Mouse (Mus musculus): ENCODE results near the gene Syn3.
"Not testable (repeated sequence)": the region's sequence is repeated elsewhere in the genome, so short reads cannot be mapped to it uniquely, and the experiment has no call there.

Gene Syn3

DNA sequence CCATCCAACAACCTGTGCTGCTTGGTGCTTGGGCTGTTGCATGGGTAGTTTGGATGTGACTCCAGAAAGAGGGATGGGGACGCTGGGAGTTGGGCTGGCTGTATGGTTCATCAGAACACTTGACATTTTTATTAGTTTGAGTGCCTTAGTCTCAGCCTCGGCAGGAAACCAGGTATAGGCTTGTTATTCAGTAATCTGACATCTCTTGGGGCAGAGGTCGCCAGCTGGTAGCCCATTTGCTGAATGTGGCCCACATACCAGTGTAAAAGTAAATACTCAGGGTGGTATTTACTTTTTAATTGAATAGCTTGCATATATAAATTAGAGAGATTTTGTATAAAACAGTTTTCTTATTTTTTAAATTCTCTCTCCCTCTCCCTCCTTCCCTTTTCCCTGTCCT is 343.4 kb downstream of the Syn3 start:
- no peak for DNase-seq (ENCODE audit: low spot score in 2 of 2)

- no peak for DNase-seq (ENCODE audit: low spot score in 2 of 2)
Observed at GRCm38 (mm10) chr10:86153221-86153620, 345.5 kb downstream of the Syn3 start.

- DNase-seq (ENCODE audit: low spot score in 2 of 2): no peak
Observed at GRCm38 (mm10) chr10:86151357-86151756, 347.3 kb downstream of the Syn3 start.

DNA sequence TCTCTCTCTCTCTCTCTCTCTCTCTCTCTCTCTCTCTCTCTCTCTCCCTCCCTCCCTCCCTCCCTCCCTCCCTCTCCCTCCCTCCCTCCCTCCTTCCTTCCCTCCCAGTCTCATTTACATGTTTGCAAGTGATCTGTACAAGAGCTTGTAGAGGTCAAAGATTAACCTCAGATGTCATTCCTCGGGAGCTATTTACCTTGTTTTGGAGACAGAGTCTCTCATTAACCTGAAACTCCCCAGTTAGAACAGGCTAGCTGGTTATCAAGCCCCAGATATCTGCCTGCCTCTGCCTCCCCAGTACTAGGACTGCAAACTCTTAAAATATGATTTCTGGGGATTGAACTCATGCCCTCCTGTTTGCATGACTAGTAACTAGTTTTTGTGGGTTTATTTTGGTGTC is 348.6 kb downstream of the Syn3 start:
- DNase-seq (ENCODE audit: low spot score in 2 of 2): no peak

- no peak for DNase-seq (ENCODE audit: low spot score in 2 of 2)
Observed at GRCm38 (mm10) chr10:86149029-86149818, 349.5 kb downstream of the Syn3 start.

- DNase-seq (ENCODE audit: low spot score in 2 of 2): no peak
Observed at GRCm38 (mm10) chr10:86139061-86139681, 359.5 kb downstream of the Syn3 start.

- no peak for DNase-seq (ENCODE audit: low spot score in 2 of 2)
Observed at GRCm38 (mm10) chr10:86137589-86138173, 361.0 kb downstream of the Syn3 start.

GRCm38 (mm10) chr10:86137106-86137505 is 361.6 kb downstream of the Syn3 start:
- no peak for DNase-seq (ENCODE audit: low spot score in 2 of 2)

DNA sequence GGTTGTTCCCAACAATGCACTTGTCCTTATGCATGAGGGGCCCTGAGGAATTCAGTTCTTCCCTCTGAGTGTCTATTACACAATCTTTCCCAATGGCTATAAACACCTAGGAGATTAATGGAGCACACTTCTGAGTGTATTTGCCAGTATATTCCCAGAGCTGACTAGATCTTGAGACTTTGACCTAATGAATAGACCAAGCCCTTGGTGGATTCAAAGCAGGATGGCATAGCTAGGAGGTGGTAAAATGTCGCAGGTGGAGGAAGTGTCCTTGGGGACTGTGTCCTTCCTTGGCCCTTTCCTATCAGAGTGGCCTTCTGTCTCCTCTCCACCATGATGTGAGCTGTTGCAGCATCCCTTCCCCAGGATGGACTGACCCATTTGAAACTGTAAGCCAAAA is 362.4 kb downstream of the Syn3 start:
- DNase-seq (ENCODE audit: low spot score in 2 of 2): no peak

DNA sequence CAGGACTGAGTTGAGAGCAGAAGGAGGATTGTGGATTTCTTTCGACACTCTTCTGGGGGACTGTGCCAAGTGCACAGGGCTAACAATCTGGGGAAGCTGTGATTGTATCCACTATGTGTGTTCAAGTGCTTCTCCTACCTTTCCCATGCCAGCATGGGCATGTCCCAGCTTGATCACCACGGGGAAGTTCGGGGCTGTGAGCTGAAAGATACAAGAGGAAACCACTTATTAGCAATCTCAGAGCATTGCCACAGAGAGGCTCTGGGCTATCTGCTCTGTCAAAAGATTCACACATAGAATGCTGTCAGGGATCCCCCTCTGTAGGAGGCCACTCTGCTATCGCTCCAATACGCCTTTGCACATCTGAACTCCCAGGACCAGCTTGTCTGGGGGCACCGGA is 363.8 kb downstream of the Syn3 start:
- DNase-seq (ENCODE audit: low spot score in 2 of 2): no peak

DNA sequence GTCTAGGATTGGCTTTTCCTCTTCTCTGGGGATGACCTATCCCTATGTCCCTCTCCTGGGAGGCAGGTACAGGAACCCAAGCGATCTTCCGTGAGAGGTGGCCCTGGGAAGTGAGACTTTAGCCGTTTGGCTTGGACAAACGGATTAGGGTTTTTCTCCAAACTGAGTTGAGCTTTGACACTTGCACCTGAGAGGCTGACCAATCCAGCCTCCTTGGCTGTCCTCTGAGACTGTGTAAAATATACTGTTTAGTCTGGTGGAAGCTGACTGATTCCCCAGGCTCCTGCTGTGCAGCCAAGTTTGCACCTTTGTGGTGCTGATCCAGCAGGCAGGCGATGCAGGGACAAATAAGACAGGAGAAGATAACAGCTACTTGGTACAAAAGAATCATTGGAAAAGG is 364.4 kb downstream of the Syn3 start:
- DNase-seq (ENCODE audit: low spot score in 2 of 2): no peak

GRCm38 (mm10) chr10:86132420-86132956 is 366.2 kb downstream of the Syn3 start:
- no peak for DNase-seq (ENCODE audit: low spot score in 2 of 2)

- no peak for DNase-seq (ENCODE audit: low spot score in 2 of 2)
Observed at GRCm38 (mm10) chr10:86129046-86129445, 369.6 kb downstream of the Syn3 start.

- DNase-seq (ENCODE audit: low spot score in 2 of 2): no peak
Observed at GRCm38 (mm10) chr10:86126478-86126877, 372.2 kb downstream of the Syn3 start.

GRCm38 (mm10) chr10:86125421-86125820 is 373.3 kb downstream of the Syn3 start:
- DNase-seq (ENCODE audit: low spot score in 2 of 2): no peak

DNA sequence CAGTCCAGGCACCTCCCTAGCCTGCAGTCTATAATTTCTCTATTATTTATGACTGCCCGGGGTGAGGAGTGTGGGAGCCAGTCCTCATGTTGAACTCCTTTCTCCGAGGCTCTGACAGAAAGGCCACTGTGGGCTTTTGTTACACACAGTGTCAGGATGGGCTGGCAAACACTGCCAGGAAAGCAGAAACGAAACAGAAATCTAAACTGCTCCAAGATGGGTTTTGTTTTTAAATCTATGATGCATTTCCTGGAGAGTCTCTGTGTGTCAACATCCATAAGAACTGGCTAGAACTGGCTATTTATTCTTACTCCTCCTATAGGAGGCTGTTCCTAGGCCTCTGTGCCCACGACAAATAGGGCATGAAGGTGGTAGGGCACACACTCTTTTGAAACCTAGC is 374.6 kb downstream of the Syn3 start:
- DNase-seq (ENCODE audit: low spot score in 2 of 2): no peak

DNA sequence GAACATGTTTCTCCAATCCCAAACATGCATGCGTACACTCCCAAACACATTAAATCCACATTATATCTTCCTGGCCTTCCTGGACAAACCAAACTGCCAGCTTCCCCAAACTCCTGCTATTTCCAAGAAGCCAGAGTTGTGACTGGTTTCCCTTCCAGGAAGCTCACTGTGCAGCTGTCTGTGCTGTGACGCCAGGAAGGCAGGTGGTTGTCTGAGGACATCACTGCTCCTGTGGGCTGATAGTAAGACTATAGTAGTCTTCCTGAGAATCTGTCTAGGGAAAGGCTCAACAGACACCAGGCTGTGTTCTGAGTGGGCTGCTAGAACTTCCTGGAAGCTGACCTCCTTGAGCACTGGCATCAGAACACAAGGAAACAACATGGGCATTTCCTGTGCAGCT is 375.5 kb downstream of the Syn3 start:
- DNase-seq (ENCODE audit: low spot score in 2 of 2): no peak

GRCm38 (mm10) chr10:86122456-86122855 is 376.2 kb downstream of the Syn3 start:
- not testable (repeated sequence) for DNase-seq (ENCODE audit: low spot score in 2 of 2)

DNA sequence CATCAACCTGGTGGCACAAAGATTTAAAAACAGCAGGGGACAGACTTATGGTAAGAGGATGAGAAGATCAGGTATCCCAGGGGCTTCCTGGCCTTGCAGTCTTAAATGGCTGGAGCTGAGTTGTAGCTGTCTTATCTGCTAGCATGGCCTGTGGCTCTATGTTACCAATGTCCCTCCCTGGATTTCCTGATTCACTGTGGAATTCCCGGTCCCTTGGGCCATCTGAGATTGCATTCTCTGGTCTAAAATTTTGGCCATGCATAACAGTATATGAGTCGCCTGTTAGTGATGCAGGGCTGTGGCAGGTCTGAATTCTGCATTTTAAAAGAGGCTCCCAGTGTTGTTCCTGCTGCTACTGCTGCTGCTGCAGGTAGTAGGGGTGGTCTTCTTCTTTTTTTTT is 382.4 kb downstream of the Syn3 start:
- no peak for DNase-seq (ENCODE audit: low spot score in 2 of 2)

DNA sequence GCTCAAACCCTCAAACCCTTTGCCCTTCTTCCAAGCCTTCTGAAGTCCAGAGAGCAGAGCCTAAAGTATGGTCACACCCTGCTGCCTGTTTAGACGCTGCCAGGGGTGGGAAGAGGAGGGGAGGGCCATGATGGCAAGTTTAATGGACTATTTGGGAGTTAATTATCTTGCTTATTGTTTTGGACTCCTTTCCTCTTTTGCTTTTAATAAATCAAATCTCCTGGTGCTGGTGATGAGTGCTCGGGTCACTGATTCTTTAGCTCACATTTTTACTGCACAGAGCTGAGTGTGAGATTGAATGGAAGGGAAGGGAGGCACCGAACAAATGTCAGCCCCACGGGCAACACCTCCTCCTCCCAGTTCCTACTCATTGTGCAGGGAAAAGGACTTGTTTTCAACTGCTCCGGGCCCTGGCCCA is 384.3 kb downstream of the Syn3 start:
- DNase-seq (ENCODE audit: low spot score in 2 of 2): no peak

DNA sequence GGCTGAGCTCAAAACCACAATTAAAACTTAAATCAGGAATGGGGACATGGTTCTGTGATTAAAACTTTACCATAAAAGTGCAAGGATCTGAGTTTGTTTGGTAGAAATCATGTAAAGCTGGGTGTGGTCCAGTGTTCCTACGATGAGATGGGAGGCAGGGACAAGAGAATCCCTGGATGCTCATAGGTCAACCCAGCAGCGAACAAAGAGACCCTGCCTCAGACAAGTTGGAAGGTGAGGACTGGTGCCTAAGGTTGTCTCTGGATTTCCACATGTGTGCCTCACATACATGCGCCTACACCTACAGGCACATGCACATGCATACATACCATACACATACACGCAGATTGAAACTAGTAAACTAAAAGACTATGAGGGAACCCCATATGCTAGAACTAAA is 389.9 kb downstream of the Syn3 start:
- no peak for DNase-seq (ENCODE audit: low spot score in 2 of 2)

GRCm38 (mm10) chr10:86107681-86108080 is 391.0 kb downstream of the Syn3 start:
- no peak for DNase-seq (ENCODE audit: low spot score in 2 of 2)

DNA sequence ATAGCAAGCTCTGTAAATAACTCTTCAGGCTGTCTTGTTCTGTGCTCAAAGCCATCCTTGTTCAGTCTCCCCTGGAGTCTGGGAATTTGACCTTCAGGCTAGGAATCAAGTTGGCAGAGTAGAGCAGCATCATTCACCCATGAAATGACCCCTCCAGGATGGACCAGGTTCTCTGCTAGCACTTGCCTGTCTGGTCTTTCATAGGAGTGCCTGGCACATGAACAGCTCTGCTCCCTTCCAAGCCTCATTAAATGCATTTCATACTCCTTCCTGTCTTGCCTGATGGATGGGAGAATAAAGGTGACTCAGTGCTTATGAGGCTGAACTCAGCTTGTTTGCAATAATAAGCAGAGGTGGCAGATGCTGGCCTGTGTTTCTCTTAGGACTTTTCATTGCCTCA is 394.7 kb downstream of the Syn3 start:
- no peak for DNase-seq (ENCODE audit: low spot score in 2 of 2)

Data from natural killer cell, adult 2 months (primary cell).